Mouse (Mus musculus) olfactory bulb, adult 2 months (tissue): ENCODE results near the gene Dhx58.

ENCODE experiments used
- CTCF ChIP-seq: fragments of 200-500 bp; IDR thresholded peaks from 2 replicates; pipeline ENCODE4 v1.5.1; 2012; ENCODE audit warnings: low read depth, mild to moderate bottlenecking, low read length, moderate library complexity; ENCODE audit not compliant: insufficient read depth
- POLR2A ChIP-seq: fragments of 200-500 bp; IDR thresholded peaks from 2 replicates; pipeline ENCODE4 v1.6.1; 2012; ENCODE audit warnings: mild to moderate bottlenecking, low read depth, low read length, moderate library complexity; ENCODE audit not compliant: insufficient read depth

DNA sequence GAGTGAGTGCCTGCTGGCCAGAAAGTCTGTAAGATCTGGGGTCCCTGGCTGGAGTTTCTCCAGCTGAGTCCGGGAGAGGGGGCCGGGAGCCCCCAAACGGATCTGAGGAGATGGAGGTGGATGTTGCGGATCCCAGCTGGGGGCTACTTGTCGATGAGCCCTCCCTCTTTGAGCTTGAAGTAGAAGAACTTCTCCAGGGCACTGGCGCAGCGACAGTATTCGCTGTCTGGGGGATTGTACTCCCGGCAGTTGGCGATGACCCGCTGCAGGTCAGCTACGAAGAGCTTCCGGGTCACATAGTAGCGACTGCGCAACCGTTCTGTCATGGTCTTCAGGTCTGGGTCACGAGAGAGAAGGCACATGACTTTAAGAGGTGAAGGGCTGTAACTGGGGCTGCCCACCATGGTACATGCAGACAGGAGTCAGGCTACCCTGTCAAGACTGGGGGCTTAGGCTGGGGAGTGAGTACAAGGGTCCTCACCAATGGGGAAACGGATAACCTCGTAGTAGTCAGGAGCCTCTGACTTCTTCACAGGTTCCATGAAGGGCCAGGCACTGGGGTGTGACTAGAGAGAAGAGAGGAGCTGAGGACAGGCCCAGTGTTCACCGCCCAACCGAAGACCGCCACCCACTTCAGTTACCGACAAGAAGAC, 1.1 kb upstream of the Dhx58 start:
- TF ChIP-seq POLR2A (no peak), CTCF (no peak)
